Mouse (Mus musculus) forebrain, embryonic 14.5 days (tissue): ENCODE data around the gene Pigl. TPM values are rescaled to one million over a fixed set of nuclear protein-coding genes. Genes with fewer than 3 reads are reported as not detected.

ENCODE experiments used
- ATAC-seq: fragments of 200-750 bp; cut with Nextera tagmentation; 2 replicates; pipeline ENCODE4 v1.8.0; 2017; ENCODE audit warnings: mild to moderate bottlenecking, moderate library complexity
- DNase-seq: peaks from one replicate; pipeline ENCODE4 v3.0.0-alpha.2; 2015; ENCODE audit warnings: low spot score
- H3K27ac ChIP-seq: fragments of 300-500 bp; sonication (generic); 2 replicates; pipeline ENCODE4 v1.5.1; 2014; ENCODE audit warnings: low read depth, mild to moderate bottlenecking, control low read depth, low read length, moderate library complexity
- H3K27me3 ChIP-seq: fragments of 300-500 bp; sonication (generic); replicated peaks from 2 replicates; pipeline ENCODE4 v1.6.1; 2014; ENCODE audit warnings: low read length, control low read depth, mixed read lengths; ENCODE audit not compliant: control insufficient read depth, insufficient read depth
- H3K36me3 ChIP-seq: fragments of 300-500 bp; sonication (generic); 2 replicates; pipeline ENCODE4 v1.6.1; 2014; ENCODE audit warnings: low read length, control low read depth; ENCODE audit not compliant: control insufficient read depth, insufficient read depth
- H3K4me1 ChIP-seq: fragments of 300-500 bp; sonication (generic); 2 replicates; pipeline ENCODE4 v1.6.1; 2014; ENCODE audit warnings: antibody characterized with exemption, low read length, control low read depth; ENCODE audit not compliant: control insufficient read depth, insufficient read depth
- H3K4me2 ChIP-seq: fragments of 300-500 bp; sonication (generic); 2 replicates; pipeline ENCODE4 v1.6.1; 2014; ENCODE audit warnings: mild to moderate bottlenecking, control low read depth, low read length
- H3K4me3 ChIP-seq: fragments of 300-500 bp; sonication (generic); 2 replicates; pipeline ENCODE4 v1.5.1; 2014; ENCODE audit warnings: low read depth, low read length, control low read depth
- H3K9ac ChIP-seq: fragments of 300-500 bp; sonication (generic); 2 replicates; pipeline ENCODE4 v1.6.1; 2014; ENCODE audit warnings: mild to moderate bottlenecking, low read length, control low read depth, moderate library complexity
- H3K9me3 ChIP-seq: fragments of 300-500 bp; sonication (generic); replicated peaks from 2 replicates; pipeline ENCODE4 v1.6.1; 2016; ENCODE audit warnings: low read length, control low read depth, mixed read lengths; ENCODE audit not compliant: control insufficient read depth
- WGBS: fragments of 180-500 bp; shearing (Covaris S2); extraction: QIAGEN DNeasy Blood & Tissue Kit; methylation state at CpG from one replicate; pipeline ENCODE4 v1.1.7; 2014; 5-methylcytosine and 5-hydroxymethylcytosine counted together
- polyA plus RNA-seq: library from polyadenylated mRNA; unstranded; fragments of >200 nt; fragmentation: Nextera tagmentation; extraction: Ambion mirVana; gene quantifications from 2 replicates; pipeline ENCODE4 v1.2.1, GENCODE M21; 2014

Pigl gene
- polyA plus RNA-seq, 1 experiment from 2014 or later: 5.7 TPM

DNA sequence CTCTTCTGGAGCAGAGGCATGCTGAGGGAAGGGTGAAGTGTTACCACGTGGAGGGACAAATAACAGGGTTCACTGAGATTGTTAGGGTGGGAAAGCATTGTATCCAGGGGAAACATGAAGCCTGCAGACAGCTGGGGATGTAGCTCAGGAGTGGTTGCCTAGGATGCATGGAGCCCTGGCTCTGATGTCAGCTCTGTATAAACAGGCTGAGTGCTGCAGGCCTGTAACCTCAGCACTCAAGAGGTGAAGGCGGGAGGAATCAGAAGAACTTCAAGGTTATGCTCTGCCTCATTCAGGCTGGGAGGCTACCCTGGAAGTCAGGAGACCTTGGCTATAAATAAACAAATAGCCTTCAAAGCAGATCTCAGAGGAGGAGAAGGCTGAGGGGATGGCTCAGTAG, 60.7 kb downstream of the Pigl start:
- Histone ChIP-seq H3K4me1 (no peaks in the 10 kb centered on the region), H3K4me3 (no peak overlapping the region), H3K4me2 (no peak overlapping the region), H3K27me3 (no peaks in the 10 kb centered on the region), H3K27ac (no peak overlapping the region), H3K9me3 (no peaks in the 10 kb centered on the region), H3K36me3 (0 out of 2 replicates have a peak, but pooled peaks cover 5% of the 10 kb centered on the region), H3K9ac (no peak overlapping the region)
- WGBS: 32% methylated on average over 2 of the region's 2 CpGs
- DNase-seq (peak; percentile 19), ATAC-seq (no peak)

DNA sequence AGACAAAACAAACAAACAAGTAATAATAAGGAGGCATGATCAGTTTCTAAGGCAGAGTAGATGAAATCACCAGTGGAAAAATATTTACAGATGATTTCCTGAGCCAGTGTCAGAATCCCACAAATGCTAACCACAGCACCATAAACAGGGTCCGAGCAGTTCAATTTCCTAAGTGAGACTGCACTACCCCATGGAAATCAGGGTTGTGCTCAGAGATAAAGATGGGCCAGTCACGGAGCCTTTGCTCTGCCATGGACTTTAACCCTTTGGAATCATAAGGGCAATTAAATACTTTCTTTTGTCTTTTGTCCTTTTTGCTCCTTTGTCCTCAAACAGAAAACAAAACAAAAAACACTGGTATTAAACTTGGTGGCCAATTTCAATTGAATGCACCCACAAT, 64.0 kb downstream of the Pigl start:
- 76% methylated on average over 2 of the region's 2 CpGs for WGBS
- DNase-seq (no peak), ATAC-seq (no peak)
- H3K27ac ChIP-seq: no peak overlapping the region
- no peaks in the 10 kb centered on the region for H3K27me3 ChIP-seq
- H3K4me3 ChIP-seq: no peak overlapping the region
- H3K4me1 ChIP-seq: no peaks in the 10 kb centered on the region
- no peak overlapping the region for H3K4me2 ChIP-seq
- H3K36me3 ChIP-seq: peaks cover 36% of the 10 kb centered on the region
- H3K9ac ChIP-seq: no peak overlapping the region
- H3K9me3 ChIP-seq: no peaks in the 10 kb centered on the region

DNA sequence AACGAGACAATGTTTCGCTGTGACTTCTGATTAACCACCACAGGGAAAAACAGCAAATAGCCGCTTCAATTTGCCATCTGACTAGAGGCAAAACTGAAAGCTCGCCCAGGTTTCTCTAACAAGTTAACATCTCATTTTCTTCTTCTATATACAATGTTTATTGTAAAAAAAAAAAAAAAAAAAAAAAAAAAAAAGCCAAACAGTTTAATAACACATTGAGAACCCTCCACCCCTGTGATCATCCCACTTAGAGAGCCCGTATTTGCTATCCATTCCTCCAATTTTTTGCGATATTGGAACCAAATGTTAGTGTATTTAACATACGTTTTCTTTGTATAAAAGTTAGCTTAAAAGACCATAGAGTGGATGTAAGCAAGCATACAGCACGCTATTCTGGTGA, 78.8 kb downstream of the Pigl start:
- H3K9ac ChIP-seq: peak overlapping the region; percentile 95
- H3K4me3 ChIP-seq: peak overlapping the region; percentile 87
- no peaks in the 10 kb centered on the region for H3K27me3 ChIP-seq
- peaks cover 31% of the 10 kb centered on the region for H3K36me3 ChIP-seq
- H3K4me2 ChIP-seq: peak overlapping the region; percentile 83
- no peak for ATAC-seq
- no peaks in the 10 kb centered on the region for H3K9me3 ChIP-seq
- DNase-seq: no peak
- WGBS: 82% methylated on average over 8 of the region's 8 CpGs
- no peak overlapping the region for H3K27ac ChIP-seq
- 0 out of 2 replicates have a peak, but pooled peaks cover 7% of the 10 kb centered on the region for H3K4me1 ChIP-seq

DNA sequence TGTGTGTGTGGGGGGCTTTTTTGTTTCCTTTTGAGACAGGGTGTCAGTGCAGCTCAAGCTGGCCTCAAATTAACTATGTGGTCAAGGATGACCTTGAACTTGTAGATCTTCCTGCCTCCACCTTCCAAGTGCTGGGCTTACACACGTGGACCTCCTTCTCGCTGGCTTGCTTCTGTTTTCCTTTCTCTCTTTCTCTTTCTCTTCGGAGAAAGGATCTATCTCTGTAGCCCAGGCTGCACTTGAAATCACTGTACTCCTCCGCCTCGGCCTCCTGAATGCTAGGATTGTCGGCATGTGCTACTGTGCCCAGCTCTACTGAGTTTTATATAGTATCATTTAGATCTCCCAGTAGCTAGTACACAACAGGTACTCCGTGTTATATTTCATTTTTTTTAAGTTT, 79.3 kb downstream of the Pigl start:
- Histone ChIP-seq H3K27ac (no peak overlapping the region), H3K4me2 (peak overlapping the region; percentile 83), H3K9ac (peak overlapping the region; percentile 95), H3K27me3 (no peaks in the 10 kb centered on the region), H3K4me1 (0 out of 2 replicates have a peak, but pooled peaks cover 7% of the 10 kb centered on the region), H3K36me3 (peaks cover 26% of the 10 kb centered on the region), H3K4me3 (peak overlapping the region; percentile 87), H3K9me3 (no peaks in the 10 kb centered on the region)
- WGBS: 9% methylated on average over 7 of the region's 7 CpGs
- ATAC-seq (peak; percentile 37; the same call in 1 of the 2 replicates), DNase-seq (peak; percentile 54)

DNA sequence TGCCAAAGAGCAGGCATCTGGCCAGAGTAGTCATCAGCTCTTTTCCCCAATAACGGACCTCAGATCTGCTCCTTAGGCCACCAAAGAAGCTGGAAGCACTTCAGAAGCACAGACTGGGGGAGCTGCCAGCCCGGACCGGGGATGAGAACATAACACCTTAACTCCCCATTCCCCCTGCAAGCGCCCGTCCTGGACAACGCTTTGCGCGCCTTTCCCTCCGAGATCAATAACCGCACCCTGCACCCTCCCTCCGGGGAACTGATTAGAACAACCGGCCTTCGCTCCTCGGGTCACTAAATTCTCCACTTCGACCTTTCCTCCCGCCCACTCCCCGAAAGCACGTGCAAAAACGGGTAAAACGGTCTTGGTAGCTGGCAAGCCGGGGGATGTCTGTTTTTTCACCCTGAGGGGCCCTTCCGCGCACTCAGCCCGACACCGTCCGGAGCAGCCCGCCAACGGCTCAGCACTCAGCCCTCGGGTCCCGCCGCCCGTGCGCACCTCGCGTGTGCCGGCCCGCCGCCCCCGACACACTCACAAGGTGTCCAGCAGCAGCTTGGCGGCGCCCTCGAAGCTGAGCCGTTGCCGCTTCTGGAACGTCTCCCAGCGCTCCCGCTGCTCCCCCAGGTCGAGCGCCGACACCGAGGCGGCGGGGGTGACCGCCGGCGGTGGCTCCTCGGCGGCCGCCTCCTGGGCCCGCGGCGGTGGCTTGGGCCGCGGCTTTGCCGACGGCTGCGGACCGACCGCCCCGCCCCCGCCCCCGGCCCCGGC, 80.2 kb downstream of the Pigl start:
- Histone ChIP-seq H3K9me3 (no peaks in the 10 kb centered on the region), H3K4me2 (peak overlapping the region; percentile 83), H3K36me3 (peaks cover 18% of the 10 kb centered on the region), H3K27me3 (no peaks in the 10 kb centered on the region), H3K9ac (peak overlapping the region; percentile 95), H3K4me1 (0 out of 2 replicates have a peak, but pooled peaks cover 7% of the 10 kb centered on the region), H3K4me3 (peak overlapping the region; percentile 87), H3K27ac (peak overlapping the region; percentile 82)
- DNase-seq: peak; percentile 65
- ATAC-seq: peak; percentile 86
- WGBS: under 1% methylated on average over 62 of the region's 73 CpGs

DNA sequence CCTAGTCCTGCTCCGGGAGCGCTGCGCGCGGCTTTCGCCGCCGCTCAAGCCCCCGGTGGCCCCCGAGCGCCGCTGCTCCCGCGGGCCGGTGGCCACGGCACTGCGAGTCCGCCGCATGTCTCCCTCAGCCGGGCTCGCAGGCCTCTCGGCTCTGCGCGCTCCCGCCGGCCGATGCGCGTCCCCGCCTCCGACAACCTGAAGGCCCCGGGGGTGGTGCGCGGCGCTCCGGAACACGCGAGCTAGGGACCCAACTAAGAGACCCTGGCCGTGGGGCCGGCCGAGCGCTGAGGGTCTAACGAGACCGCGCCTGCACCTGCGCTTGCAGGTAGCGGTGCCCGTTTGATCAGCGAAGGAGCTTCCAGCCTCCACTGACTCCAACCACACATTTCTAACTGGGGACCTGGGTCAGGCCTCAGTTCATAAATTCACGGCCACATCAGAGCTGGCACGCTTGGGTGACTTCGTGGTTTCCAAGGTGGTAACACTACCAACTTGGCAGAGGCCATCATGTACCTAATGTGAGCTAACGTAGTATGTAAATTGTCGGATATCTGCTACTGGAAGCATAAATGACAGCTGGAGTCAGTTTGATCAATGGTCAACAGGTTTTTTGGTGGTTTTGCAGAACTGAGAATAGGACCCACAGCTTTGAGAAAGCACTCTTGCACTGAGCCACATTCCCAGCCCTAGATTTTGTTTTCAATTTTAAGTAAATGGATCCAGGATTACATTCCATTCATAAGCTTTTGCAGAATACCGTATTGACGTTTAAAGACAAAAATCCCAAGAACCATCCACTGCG, 81.0 kb downstream of the Pigl start, which contains the start of gene Cenpv:
Gene Cenpv, minus strand, starts transcription at position 173 of the 802 bp plus-strand sequence.
- 0 out of 2 replicates have a peak, but pooled peaks cover 7% of the 10 kb centered on the region for H3K4me1 ChIP-seq
- H3K27me3 ChIP-seq: no peaks in the 10 kb centered on the region
- peak within 1 kb of the TSS; percentile 82 for H3K27ac ChIP-seq
- H3K9ac ChIP-seq: peak within 1 kb of the TSS; percentile 95
- peak within 1 kb of the TSS; percentile 87 for H3K4me3 ChIP-seq
- no peaks in the 10 kb centered on the region for H3K9me3 ChIP-seq
- peak; percentile 74 for DNase-seq
- WGBS: 6% methylated on average over 53 of the region's 57 CpGs
- ATAC-seq: peak; percentile 87
- peaks cover 14% of the 10 kb centered on the region; the same call in 1 of the 2 replicates for H3K36me3 ChIP-seq
- H3K4me2 ChIP-seq: peak within 1 kb of the TSS; percentile 83

DNA sequence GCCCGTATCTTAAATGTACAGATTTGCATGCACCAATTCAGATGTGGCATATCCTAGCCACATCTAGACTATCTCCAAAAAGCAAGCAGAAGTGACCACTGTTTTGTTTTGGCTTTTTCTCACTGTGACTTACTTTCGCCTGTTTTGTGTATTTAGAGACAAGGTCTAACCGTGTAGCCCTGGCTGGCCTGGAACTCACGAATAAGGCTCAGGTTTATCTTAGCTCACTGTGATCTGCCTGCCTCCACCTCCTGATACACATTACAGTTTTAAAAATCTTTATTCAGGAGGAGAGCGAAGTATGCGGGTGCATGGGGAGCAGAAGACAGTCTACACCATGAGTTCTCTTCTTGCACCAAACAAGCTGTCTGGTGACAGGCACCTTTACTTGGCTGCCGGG, 81.9 kb downstream of the Pigl start:
- H3K9ac ChIP-seq: no peak overlapping the region
- WGBS: 86% methylated on average over 7 of the region's 7 CpGs

DNA sequence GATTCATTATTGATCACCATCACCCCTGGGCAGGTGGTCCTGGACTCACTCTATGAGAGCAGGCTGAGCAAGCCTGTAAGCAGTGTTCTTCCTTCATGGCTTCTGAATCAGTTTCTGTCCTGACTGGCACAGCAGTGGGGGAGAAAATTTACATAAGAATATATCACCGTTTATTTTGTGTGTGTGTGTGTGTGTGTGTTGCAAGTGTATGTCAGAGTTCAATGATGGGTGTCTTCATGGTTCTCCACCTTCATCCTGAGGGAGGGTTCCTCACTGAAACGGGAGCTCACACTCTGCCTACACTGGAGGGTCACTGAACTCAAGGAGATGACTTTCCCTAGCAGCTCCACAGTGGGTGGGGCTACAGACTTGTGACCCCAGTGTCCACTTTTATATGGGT, 82.7 kb downstream of the Pigl start:
- WGBS: 61% methylated on average over 2 of the region's 2 CpGs
- H3K9me3 ChIP-seq: no peaks in the 10 kb centered on the region
- ATAC-seq: no peak
- no peak overlapping the region for H3K9ac ChIP-seq
- H3K4me2 ChIP-seq: no peak overlapping the region
- 0 out of 2 replicates have a peak, but pooled peaks cover 7% of the 10 kb centered on the region for H3K4me1 ChIP-seq
- H3K27me3 ChIP-seq: no peaks in the 10 kb centered on the region
- H3K4me3 ChIP-seq: no peak overlapping the region
- H3K36me3 ChIP-seq: peaks cover under 1% of the 10 kb centered on the region; the same call in 1 of the 2 replicates
- DNase-seq: no peak
- no peak overlapping the region for H3K27ac ChIP-seq

More for the DNA sequence above, 81.9 kb downstream of the Pigl start:
- no peaks in the 10 kb centered on the region for H3K27me3 ChIP-seq
- 0 out of 2 replicates have a peak, but pooled peaks cover 7% of the 10 kb centered on the region for H3K4me1 ChIP-seq
- no peak for DNase-seq
- H3K9me3 ChIP-seq: no peaks in the 10 kb centered on the region
- no peak overlapping the region for H3K4me3 ChIP-seq
- no peak overlapping the region for H3K27ac ChIP-seq
- no peak for ATAC-seq
- no peak overlapping the region for H3K4me2 ChIP-seq
- H3K36me3 ChIP-seq: peaks cover 8% of the 10 kb centered on the region; the same call in 1 of the 2 replicates
